Mouse (Mus musculus): ENCODE results near the gene Naif1. TPM values are rescaled to one million over a fixed set of nuclear protein-coding genes. Genes with fewer than 3 reads are reported as not detected.

The Naif1 gene
- total and polyA plus RNA-seq, 3 experiments: 2.7 to 6.5 (median 3.5) TPM

- peak overlapping the region; percentile 33 for H3K4me2 ChIP-seq (ENCODE audit: insufficient read depth, low read depth, poor library complexity, severe bottlenecking)
- dilution Hi-C loops (cut with MboI; ENCODE audit: extremely low pct_ligation_motif_present, extremely low pct_unique_long_range_greater_than_20kb, low sequenced_read_pairs): no loop called here
- no peak overlapping the region for H3K4me3 ChIP-seq (replicated peaks in 1 of 3; ENCODE audit: low read depth in 2 of 3, low read length in 2 of 3, poor library complexity in 1 of 3)
- no peaks in the 10 kb centered on the region for H3K9me3 ChIP-seq (replicated peaks; ENCODE audit: low read length)
- H3K79me2 ChIP-seq (replicated peaks; ENCODE audit: control insufficient read depth, extremely low read depth, insufficient read depth, poor library complexity, severe bottlenecking): peaks cover 10% of the 10 kb centered on the region; the same call in 1 of the 2 replicates
- H3K27me3 ChIP-seq (replicated peaks): no peaks in the 10 kb centered on the region
- in situ Hi-C loops (cut with MboI; ENCODE audit: low pct_ligation_motif_present, low pct_unique_long_range_greater_than_20kb, low sequenced_read_pairs): no loop called here
- peaks cover 0 to 34% of the 10 kb centered on the region in 2 experiments for H3K36me3 ChIP-seq (replicated peaks in 1 of 2; ENCODE audit: control insufficient read depth in 1 of 2, insufficient read depth in 1 of 2, low read length in 1 of 2)
- H3K9ac ChIP-seq (ENCODE audit: insufficient read depth, low read depth): 0 out of 2 replicates have a peak overlapping the region, but pooled peaks have one; percentile 9
- peaks cover 7 to 30% of the 10 kb centered on the region in 2 experiments; a peak in 3 of 4 replicates for H3K4me1 ChIP-seq (ENCODE audit: control insufficient read depth in 1 of 2, insufficient read depth in 2 of 2)
- DNase-seq (ENCODE audit: extremely low read depth): no peak
- peak overlapping the region; percentile 8; the same call in 1 of the 2 replicates for H3K27ac ChIP-seq (ENCODE audit: insufficient read depth, low read depth)
- TF ChIP-seq SMC3 (IDR thresholded peaks at IDR 0.05; ENCODE audit: low read depth, low read length) (no peak), POLR2A (IDR thresholded peaks at IDR 0.05; ENCODE audit: low read depth, low read length) (no peak), CHD1 (IDR thresholded peaks at IDR 0.05; ENCODE audit: low read depth, low read length) (no peak), JUND (conservative IDR thresholded peaks at IDR 0.05; ENCODE audit: low read depth, low read length) (no peak), MAFK (IDR thresholded peaks at IDR 0.05; ENCODE audit: insufficient replicate concordance, low read length) (0 out of 2 replicates have a peak, but pooled peaks have one; percentile 11), MXI1 (IDR thresholded peaks at IDR 0.05; ENCODE audit: low read depth, low read length) (peak; percentile 81), MAX (IDR thresholded peaks at IDR 0.05; ENCODE audit: low read length) (peak; percentile 96), BHLHE40 (IDR thresholded peaks at IDR 0.05; ENCODE audit: low read depth, low read length) (peak; percentile 86), PAX5 (IDR thresholded peaks at IDR 0.05; ENCODE audit: low read length) (no peak), GABPA (IDR thresholded peaks at IDR 0.05; ENCODE audit: insufficient replicate concordance, low read depth, low read length) (no peak), CTCF (conservative IDR thresholded peaks at IDR 0.05 in 1 of 2, IDR thresholded peaks at IDR 0.05 in 1 of 2; ENCODE audit: low read depth in 2 of 2, low read length in 2 of 2) (no peak), ZKSCAN1 (IDR thresholded peaks at IDR 0.05; ENCODE audit: borderline replicate concordance, low read depth, low read length) (no peak), ELF1 (IDR thresholded peaks at IDR 0.05; ENCODE audit: low read depth, low read length) (no peak), ZC3H11A (IDR thresholded peaks at IDR 0.05; ENCODE audit: low read depth, low read length) (no peak), POLR2AphosphoS2 (IDR thresholded peaks at IDR 0.05; ENCODE audit: low read depth, low read length) (no peak), USF1 (IDR thresholded peaks at IDR 0.05; ENCODE audit: low read depth, low read length) (peak; percentile 62), MEF2A (IDR thresholded peaks at IDR 0.05; ENCODE audit: borderline replicate concordance, low read depth, low read length) (no peak), NRF1 (IDR thresholded peaks at IDR 0.05; ENCODE audit: low read depth, low read length) (no peak), NELFE (IDR thresholded peaks at IDR 0.05; ENCODE audit: low read depth, low read length) (no peak), ETS1 (conservative IDR thresholded peaks at IDR 0.05; ENCODE audit: low read depth, low read length) (no peak), E2F4 (IDR thresholded peaks at IDR 0.05; ENCODE audit: insufficient replicate concordance, low read depth, low read length) (no peak), TBP (conservative IDR thresholded peaks at IDR 0.05; ENCODE audit: low read depth, low read length) (no peak), SIN3A (IDR thresholded peaks at IDR 0.05; ENCODE audit: low read length) (peak; percentile 57; the same call in 1 of the 2 replicates), RCOR1 (conservative IDR thresholded peaks at IDR 0.05; ENCODE audit: low read depth, low read length) (no peak), IRF4 (IDR thresholded peaks at IDR 0.05; ENCODE audit: low read depth, low read length) (peak; percentile 9; the same call in 1 of the 2 replicates), MAZ (IDR thresholded peaks at IDR 0.05; ENCODE audit: low read depth, low read length) (no peak), EP300 (IDR thresholded peaks at IDR 0.05; ENCODE audit: low read length) (no peak), USF2 (conservative IDR thresholded peaks at IDR 0.05; ENCODE audit: low read depth, low read length) (0 out of 2 replicates have a peak, but pooled peaks have one; percentile 7), ZMIZ1 (IDR thresholded peaks at IDR 0.05; ENCODE audit: low read depth, low read length) (no peak), UBTF (IDR thresholded peaks at IDR 0.05; ENCODE audit: low read depth, low read length) (no peak), JUN (IDR thresholded peaks at IDR 0.05; ENCODE audit: insufficient read depth, low read depth, low read length) (no peak), CHD2 (IDR thresholded peaks at IDR 0.05; ENCODE audit: low read length) (no peak), RAD21 (IDR thresholded peaks at IDR 0.05; ENCODE audit: low read depth, low read length) (no peak), TCF12 (IDR thresholded peaks at IDR 0.05; ENCODE audit: low read depth, low read length) (no peak), HCFC1 (IDR thresholded peaks at IDR 0.05; ENCODE audit: low read depth, low read length) (no peak), MYC (IDR thresholded peaks at IDR 0.05; ENCODE audit: low read depth, low read length) (peak; percentile 92), KAT2A (IDR thresholded peaks at IDR 0.05; ENCODE audit: insufficient replicate concordance, low read length) (no peak), ZNF384 (IDR thresholded peaks at IDR 0.05; ENCODE audit: low read depth, low read length) (no peak)
These were observed 11.1 kb upstream of the Naif1 start for GRCm38 (mm10) chr2:32439177-32439576.

Data from CH12.LX (cell line).